Mouse (Mus musculus): ENCODE results near the gene Atp5d. TPM values are rescaled to one million over a fixed set of nuclear protein-coding genes. Genes with fewer than 3 reads are reported as not detected.

The Atp5d gene
- total RNA-seq, 1 experiment, result 226 TPM

DNA sequence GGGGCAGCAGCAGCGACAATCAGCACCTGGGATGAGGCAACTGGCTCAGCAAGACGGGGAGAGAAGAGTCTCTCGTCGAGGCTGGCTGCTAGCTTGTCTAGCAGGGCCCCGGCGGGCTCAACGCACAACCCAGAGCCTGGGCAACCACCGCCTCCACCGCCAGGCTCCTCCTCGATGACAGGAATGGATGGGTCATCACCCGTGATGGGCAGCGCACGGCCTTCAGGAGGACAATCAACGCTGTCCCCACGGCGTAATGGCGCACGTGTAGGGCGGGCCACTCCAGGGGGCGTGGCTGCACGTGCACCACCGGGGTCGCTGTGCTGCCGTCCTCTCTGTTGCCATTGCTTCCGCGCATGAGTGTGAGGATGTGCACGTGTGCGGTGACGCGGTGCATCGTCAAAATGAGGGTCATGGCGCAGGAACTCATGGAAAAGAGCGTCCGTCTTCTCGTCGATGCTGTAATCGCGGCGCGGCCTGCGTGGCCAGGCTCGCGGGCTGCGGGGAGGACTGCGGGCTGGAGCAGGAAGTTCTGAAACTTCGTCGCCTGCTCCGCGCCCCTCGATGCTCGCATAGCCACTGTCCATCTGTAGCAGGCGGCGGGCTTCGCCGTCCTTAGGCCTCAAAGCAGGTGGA lies 7.0 kb upstream of the Atp5d start:
- TF ChIP-seq MAFK (IDR thresholded peaks at IDR 0.05; ENCODE audit: insufficient read depth, low read depth, low read length) (no peak), CHD2 (IDR thresholded peaks at IDR 0.05; ENCODE audit: low read depth, low read length) (no peak), HCFC1 (IDR thresholded peaks at IDR 0.05; ENCODE audit: borderline replicate concordance, insufficient read depth, low read length) (no peak), ZC3H11A (IDR thresholded peaks at IDR 0.05; ENCODE audit: borderline replicate concordance, low read depth, low read length) (no peak), ZNF384 (IDR thresholded peaks at IDR 0.05; ENCODE audit: low read depth, low read length) (no peak)
- DNase-seq (ENCODE audit: low read depth, low spot score), result no peak
- Histone ChIP-seq H3K4me3 (ENCODE audit: insufficient read depth in 1 of 2, low read depth in 1 of 2, low read length in 2 of 2, poor library complexity in 1 of 2, severe bottlenecking in 1 of 2) (peak overlapping the region; percentile 5 to 9; a peak in 2 of 4 replicates), H3K36me3 (ENCODE audit: control insufficient read depth, insufficient read depth, low read length, poor library complexity, severe bottlenecking) (peaks cover 79% of the 10 kb centered on the region), H3K4me1 (ENCODE audit: control insufficient read depth in 2 of 2, insufficient read depth in 2 of 2, low read length in 2 of 2, poor library complexity in 1 of 2) (peaks cover 3 to 15% of the 10 kb centered on the region in 2 experiments; a peak in 1 of 4 replicates), H3K9me3 (ENCODE audit: control insufficient read depth, insufficient read depth, low read depth, low read length) (no peaks in the 10 kb centered on the region), H3K27ac (ENCODE audit: insufficient read depth, low read depth, low read length, poor library complexity, severe bottlenecking) (no peak overlapping the region), H3K9ac (ENCODE audit: insufficient read depth, low read depth, low read length, poor library complexity, severe bottlenecking) (peak overlapping the region; percentile 6; the same call in 1 of the 2 replicates)
- in situ Hi-C loops (cut with MboI; ENCODE audit: low sequenced_read_pairs in 2 of 2, unreplicated experiment in 2 of 2), result no loop called here

DNA sequence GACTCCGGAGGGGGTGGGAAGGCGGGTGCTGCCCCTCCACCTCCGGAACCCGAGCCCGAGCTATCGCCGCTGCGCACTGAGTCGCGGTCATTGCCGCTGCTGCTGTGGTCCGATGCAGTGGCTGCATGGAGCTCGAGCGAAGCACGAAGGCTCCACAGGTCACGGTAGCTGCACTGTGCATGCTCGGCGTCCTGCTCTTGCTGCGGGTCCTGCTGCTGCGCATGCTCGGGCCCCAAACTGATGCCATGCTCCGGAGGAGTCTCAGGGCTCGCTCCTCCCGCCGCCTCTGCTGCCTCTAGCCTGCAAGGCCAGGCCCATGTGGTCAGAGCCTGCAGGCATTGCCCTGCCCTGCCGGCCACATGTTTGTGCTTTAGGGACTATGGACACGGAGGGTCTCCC lies 6.5 kb upstream of the Atp5d start:
- Histone ChIP-seq H3K27ac (ENCODE audit: insufficient read depth, low read depth, low read length, poor library complexity, severe bottlenecking) (no peak overlapping the region), H3K9ac (ENCODE audit: insufficient read depth, low read depth, low read length, poor library complexity, severe bottlenecking) (peak overlapping the region; percentile 2; the same call in 1 of the 2 replicates), H3K9me3 (ENCODE audit: control insufficient read depth, insufficient read depth, low read depth, low read length) (no peaks in the 10 kb centered on the region), H3K4me1 (ENCODE audit: control insufficient read depth in 2 of 2, insufficient read depth in 2 of 2, low read length in 2 of 2, poor library complexity in 1 of 2) (peaks cover 3 to 18% of the 10 kb centered on the region in 2 experiments; a peak in 1 of 4 replicates), H3K4me3 (ENCODE audit: insufficient read depth in 1 of 2, low read depth in 1 of 2, low read length in 2 of 2, poor library complexity in 1 of 2, severe bottlenecking in 1 of 2) (peak overlapping the region; percentile 5 to 9; a peak in 2 of 4 replicates), H3K36me3 (ENCODE audit: control insufficient read depth, insufficient read depth, low read length, poor library complexity, severe bottlenecking) (peaks cover 73% of the 10 kb centered on the region)
- in situ Hi-C loops (cut with MboI; ENCODE audit: low sequenced_read_pairs in 2 of 2, unreplicated experiment in 2 of 2), result no loop called here
- TF ChIP-seq HCFC1 (IDR thresholded peaks at IDR 0.05; ENCODE audit: borderline replicate concordance, insufficient read depth, low read length), result no peak
- no peak for TF ChIP-seq MAFK (IDR thresholded peaks at IDR 0.05; ENCODE audit: insufficient read depth, low read depth, low read length)
- no peak for TF ChIP-seq ZC3H11A (IDR thresholded peaks at IDR 0.05; ENCODE audit: borderline replicate concordance, low read depth, low read length)
- TF ChIP-seq CHD2 (IDR thresholded peaks at IDR 0.05; ENCODE audit: low read depth, low read length), result no peak
- TF ChIP-seq ZNF384 (IDR thresholded peaks at IDR 0.05; ENCODE audit: low read depth, low read length), result no peak
- no peak for DNase-seq (ENCODE audit: low read depth, low spot score)

DNA sequence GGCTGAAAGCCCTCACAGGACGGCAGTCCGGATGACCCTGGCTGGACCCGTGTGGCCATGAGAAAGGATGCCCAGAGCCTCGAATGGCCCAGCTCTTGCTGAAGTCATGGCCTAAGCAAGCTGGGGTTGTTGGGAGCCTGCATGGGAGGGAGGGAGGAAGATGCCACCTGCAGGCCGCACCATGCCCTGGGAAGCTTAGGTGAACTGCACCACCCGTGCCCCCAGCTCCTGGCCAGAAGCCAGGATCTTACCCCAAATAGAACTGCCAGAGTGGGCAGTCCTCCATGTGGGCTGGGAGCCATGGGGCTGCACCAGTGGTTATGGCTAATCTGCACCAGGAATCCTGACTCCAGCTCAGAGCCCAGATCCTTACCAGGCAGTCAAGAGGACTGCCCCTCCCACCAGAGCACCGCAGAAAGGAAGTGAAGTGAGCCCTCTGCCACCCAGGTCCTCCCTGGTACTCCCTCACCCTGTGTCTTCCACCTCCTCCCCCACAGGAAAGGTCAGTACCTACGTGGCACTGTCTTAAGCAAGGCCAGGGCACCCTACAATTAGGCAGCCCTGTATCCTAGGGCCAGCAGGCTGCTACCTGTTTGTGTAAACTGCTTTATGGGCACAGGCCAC lies 5.1 kb upstream of the Atp5d start:
- H3K9me3 ChIP-seq (ENCODE audit: control insufficient read depth, insufficient read depth, low read depth, low read length), result no peaks in the 10 kb centered on the region
- in situ Hi-C loops (cut with MboI; ENCODE audit: low sequenced_read_pairs in 2 of 2, unreplicated experiment in 2 of 2), result no loop called here
- no peak overlapping the region for H3K4me3 ChIP-seq (ENCODE audit: insufficient read depth in 1 of 2, low read depth in 1 of 2, low read length in 2 of 2, poor library complexity in 1 of 2, severe bottlenecking in 1 of 2)
- H3K4me1 ChIP-seq (ENCODE audit: control insufficient read depth in 2 of 2, insufficient read depth in 2 of 2, low read length in 2 of 2, poor library complexity in 1 of 2), result peaks cover 5 to 24% of the 10 kb centered on the region in 2 experiments; a peak in 3 of 4 replicates
- peaks cover 60% of the 10 kb centered on the region for H3K36me3 ChIP-seq (ENCODE audit: control insufficient read depth, insufficient read depth, low read length, poor library complexity, severe bottlenecking)
- no peak for DNase-seq (ENCODE audit: low read depth, low spot score)
- H3K27ac ChIP-seq (ENCODE audit: insufficient read depth, low read depth, low read length, poor library complexity, severe bottlenecking), result no peak overlapping the region
- TF ChIP-seq MAFK (IDR thresholded peaks at IDR 0.05; ENCODE audit: insufficient read depth, low read depth, low read length) (no peak), CHD2 (IDR thresholded peaks at IDR 0.05; ENCODE audit: low read depth, low read length) (no peak), HCFC1 (IDR thresholded peaks at IDR 0.05; ENCODE audit: borderline replicate concordance, insufficient read depth, low read length) (no peak), ZC3H11A (IDR thresholded peaks at IDR 0.05; ENCODE audit: borderline replicate concordance, low read depth, low read length) (no peak), ZNF384 (IDR thresholded peaks at IDR 0.05; ENCODE audit: low read depth, low read length) (no peak)
- no peak overlapping the region for H3K9ac ChIP-seq (ENCODE audit: insufficient read depth, low read depth, low read length, poor library complexity, severe bottlenecking)

DNA sequence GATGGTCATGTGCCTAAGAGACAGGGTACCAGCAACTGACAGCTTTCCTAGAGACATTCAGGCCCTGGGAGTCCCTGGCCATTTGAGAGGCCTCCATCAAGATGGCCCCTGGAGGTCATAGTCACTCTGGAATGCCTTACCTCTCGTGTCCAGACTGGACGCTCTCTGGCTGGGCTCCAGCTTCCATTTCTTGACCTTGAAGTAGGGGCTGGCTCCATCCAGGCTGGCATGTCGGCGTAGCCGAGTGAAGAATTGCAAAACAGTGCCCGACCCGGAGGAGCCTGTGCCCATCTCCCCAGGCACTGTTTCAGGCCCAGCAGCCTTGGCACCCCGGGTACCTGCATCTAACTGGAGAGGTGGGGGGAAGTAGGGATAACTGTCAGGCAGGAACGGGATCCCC lies 4.0 kb upstream of the Atp5d start:
- no peak overlapping the region for H3K4me3 ChIP-seq (ENCODE audit: insufficient read depth in 1 of 2, low read depth in 1 of 2, low read length in 2 of 2, poor library complexity in 1 of 2, severe bottlenecking in 1 of 2)
- peaks cover 49% of the 10 kb centered on the region for H3K36me3 ChIP-seq (ENCODE audit: control insufficient read depth, insufficient read depth, low read length, poor library complexity, severe bottlenecking)
- no peak for DNase-seq (ENCODE audit: low read depth, low spot score)
- H3K9me3 ChIP-seq (ENCODE audit: control insufficient read depth, insufficient read depth, low read depth, low read length), result no peaks in the 10 kb centered on the region
- H3K27ac ChIP-seq (ENCODE audit: insufficient read depth, low read depth, low read length, poor library complexity, severe bottlenecking), result no peak overlapping the region
- no peak for TF ChIP-seq CHD2 (IDR thresholded peaks at IDR 0.05; ENCODE audit: low read depth, low read length)
- no peak for TF ChIP-seq ZC3H11A (IDR thresholded peaks at IDR 0.05; ENCODE audit: borderline replicate concordance, low read depth, low read length)
- no peak for TF ChIP-seq HCFC1 (IDR thresholded peaks at IDR 0.05; ENCODE audit: borderline replicate concordance, insufficient read depth, low read length)
- TF ChIP-seq ZNF384 (IDR thresholded peaks at IDR 0.05; ENCODE audit: low read depth, low read length), result no peak
- TF ChIP-seq MAFK (IDR thresholded peaks at IDR 0.05; ENCODE audit: insufficient read depth, low read depth, low read length), result no peak
- in situ Hi-C loops (cut with MboI; ENCODE audit: low sequenced_read_pairs in 2 of 2, unreplicated experiment in 2 of 2), result no loop called here
- H3K4me1 ChIP-seq (ENCODE audit: control insufficient read depth in 2 of 2, insufficient read depth in 2 of 2, low read length in 2 of 2, poor library complexity in 1 of 2), result peaks cover 5 to 25% of the 10 kb centered on the region in 2 experiments; a peak in 3 of 4 replicates
- H3K9ac ChIP-seq (ENCODE audit: insufficient read depth, low read depth, low read length, poor library complexity, severe bottlenecking), result no peak overlapping the region
